Mouse (Mus musculus): ENCODE measurements around the gene Gm21983.

Gm21983 gene

GRCm38 (mm10) chr7:27189271-27189931, 8.5 kb upstream of the Gm21983 start:
- no peak for ATAC-seq (ENCODE audit: insufficient number of reproducible peaks, low FRiP score, low TSS enrichment)

- no peak for ATAC-seq (ENCODE audit: insufficient number of reproducible peaks, low FRiP score, low TSS enrichment)
These were observed 5.1 kb upstream of the Gm21983 start for GRCm38 (mm10) chr7:27185986-27186385.

DNA sequence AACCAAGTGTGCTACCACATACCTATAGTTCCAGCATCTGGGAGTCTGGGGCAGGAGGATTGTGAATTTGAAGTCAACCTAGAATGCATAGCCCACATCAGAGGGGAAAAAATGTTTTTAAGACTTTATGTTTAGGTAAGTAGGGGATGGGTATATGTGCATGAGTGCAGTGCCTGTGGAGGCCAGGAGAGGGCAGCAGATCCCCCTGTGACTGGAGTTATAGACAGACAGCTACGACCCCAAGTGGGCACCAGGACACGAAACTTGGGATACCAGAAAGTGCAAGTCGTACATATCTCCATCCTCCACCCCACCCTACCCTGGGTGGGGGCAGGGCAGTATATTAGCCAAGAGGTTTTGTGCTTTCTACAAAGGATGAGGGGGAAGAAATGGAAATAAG, 4.1 kb upstream of the Gm21983 start:
- ATAC-seq (ENCODE audit: insufficient number of reproducible peaks, low FRiP score, low TSS enrichment): no peak

- ATAC-seq (ENCODE audit: insufficient number of reproducible peaks, low FRiP score, low TSS enrichment): no peak
These were observed 1.6 kb upstream of the Gm21983 start for GRCm38 (mm10) chr7:27182498-27182897.

DNA sequence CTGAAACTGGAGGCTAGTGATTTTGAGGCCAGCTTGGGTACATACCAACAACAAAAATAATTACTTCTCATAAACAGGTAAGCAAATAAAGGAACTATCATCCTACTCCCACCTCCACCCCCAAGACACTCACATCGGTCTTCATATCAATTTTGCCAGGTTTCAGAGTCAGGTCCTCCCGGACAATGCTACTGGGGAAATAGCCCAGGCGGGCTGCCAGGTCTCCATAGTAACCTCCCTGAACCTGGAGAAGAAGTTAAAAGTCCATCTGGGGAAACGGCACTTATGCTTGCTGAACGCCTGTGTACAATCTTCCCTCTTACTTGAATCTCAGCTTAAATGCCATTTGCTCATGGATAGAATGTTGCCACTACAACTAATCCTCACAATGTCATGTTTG, 850 bp downstream of the Gm21983 start:
- ATAC-seq (ENCODE audit: insufficient number of reproducible peaks, low FRiP score, low TSS enrichment): no peak

- no peak for ATAC-seq (ENCODE audit: insufficient number of reproducible peaks, low FRiP score, low TSS enrichment)
These were observed 1.5 kb downstream of the Gm21983 start for GRCm38 (mm10) chr7:27179217-27179918.

DNA sequence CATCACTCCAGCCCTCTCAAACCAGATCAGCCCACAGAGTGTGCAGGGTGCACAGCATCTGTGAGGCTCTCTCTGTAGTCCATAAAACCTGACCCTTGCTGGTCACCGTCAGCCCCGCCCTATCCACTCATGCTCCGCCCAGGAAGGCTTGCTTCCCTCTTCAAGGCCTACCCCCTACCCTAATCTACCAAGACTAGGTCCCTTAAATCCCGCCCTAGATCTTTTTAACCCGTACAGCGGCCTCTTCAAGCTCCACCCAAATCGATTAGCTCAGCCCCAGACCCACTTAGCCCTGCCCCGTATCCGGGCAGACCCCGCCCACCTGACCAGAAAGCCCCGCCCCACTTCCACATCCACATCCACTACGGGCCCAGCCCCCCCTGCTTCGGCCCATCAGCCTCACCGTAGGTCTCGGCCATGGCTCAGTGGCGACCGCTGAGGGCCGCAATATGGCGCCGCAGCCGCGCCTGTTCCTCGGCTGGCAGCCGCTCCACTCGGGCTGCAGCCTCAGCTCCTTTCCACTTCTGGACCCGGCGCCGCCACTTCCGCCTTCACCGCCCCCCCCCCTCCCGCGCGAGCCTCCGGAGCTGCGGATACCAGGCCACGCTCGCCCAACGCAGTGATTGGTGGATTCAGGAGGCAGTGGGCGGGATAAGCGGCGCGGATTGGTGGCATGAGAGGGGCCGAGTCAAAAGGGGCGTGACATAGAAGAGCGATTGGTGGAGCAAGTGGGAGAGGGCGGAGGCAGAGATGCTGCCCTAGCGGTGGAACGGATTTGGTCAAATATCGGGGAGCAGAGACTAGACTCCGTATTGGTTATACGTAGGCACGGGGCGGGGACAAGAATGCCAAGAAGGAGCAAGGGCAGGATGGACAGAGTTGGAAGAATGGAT, 2.3 kb downstream of the Gm21983 start, which contains the start of gene Rab4b:
TSS of gene Rab4b (minus strand) at position 573 of the 893 bp plus-strand sequence.
- peak; percentile 97 for ATAC-seq (ENCODE audit: insufficient number of reproducible peaks, low FRiP score, low TSS enrichment)

DNA sequence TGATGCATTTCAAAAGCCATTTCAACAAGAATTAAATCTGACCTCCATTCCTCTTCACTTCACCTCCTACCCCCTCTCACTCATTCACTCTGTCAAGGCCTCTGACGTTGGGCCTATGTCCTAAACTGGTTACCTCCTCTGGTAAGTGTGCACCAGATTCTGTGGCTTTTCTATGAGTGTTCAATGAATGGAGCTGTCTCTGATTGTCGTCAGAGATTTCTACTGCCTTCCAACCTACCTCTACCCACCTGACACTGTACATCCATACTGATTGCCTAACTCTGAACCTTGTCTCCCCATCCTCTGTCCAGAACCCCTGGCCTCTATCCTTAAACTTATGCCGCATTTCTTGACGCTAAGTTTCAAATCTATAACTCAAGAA, 3.0 kb downstream of the Gm21983 start:
- ATAC-seq (ENCODE audit: insufficient number of reproducible peaks, low FRiP score, low TSS enrichment): 0 out of 2 replicates have a peak, but pooled peaks have one; percentile 7

GRCm38 (mm10) chr7:27174896-27175295, 6.0 kb downstream of the Gm21983 start:
- no peak for ATAC-seq (ENCODE audit: insufficient number of reproducible peaks, low FRiP score, low TSS enrichment)

GRCm38 (mm10) chr7:27174496-27174895, 6.4 kb downstream of the Gm21983 start:
- ATAC-seq (ENCODE audit: insufficient number of reproducible peaks, low FRiP score, low TSS enrichment): no peak

DNA sequence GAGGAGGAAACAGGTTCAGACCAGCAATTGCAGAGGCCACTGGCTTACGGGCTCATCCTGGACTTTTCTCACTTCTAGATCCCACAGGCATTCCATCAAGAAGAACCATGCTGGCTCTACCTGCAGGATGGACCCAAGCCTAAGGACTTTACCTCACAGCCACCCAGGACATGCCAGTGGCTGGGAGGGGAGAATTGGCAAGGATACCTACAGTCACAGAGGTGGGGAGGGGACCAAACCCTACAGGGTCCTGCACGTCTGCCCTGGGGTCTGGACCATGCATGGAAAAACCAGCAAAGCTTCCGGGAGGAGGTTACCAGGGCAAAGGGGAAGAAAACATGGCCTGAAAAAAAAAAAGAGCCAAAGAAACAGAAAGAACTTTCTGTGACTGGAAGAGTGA, 9.9 kb downstream of the Gm21983 start:
- no peak for ATAC-seq (ENCODE audit: insufficient number of reproducible peaks, low FRiP score, low TSS enrichment)

DNA sequence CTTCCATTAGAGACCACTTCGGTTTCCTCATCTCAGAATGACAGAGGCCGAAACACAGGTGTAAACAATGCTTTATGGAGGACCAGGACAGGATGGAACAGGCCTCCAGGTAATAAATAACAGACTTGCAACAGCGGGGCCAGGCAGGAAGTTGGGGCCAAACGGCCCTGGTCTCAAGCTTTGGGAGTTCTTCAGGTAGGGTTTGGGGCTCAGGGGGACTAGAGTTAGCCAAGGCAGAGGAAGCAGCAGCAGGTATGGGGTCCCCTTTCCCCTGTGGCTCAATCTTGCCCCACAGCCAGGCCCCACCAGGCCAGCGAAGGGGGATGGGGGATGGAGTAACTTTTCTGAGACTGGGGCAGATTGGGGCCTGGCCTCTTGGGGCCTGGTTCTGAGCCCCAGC, 12.5 kb downstream of the Gm21983 start:
- ATAC-seq (ENCODE audit: insufficient number of reproducible peaks, low FRiP score, low TSS enrichment): no peak

DNA sequence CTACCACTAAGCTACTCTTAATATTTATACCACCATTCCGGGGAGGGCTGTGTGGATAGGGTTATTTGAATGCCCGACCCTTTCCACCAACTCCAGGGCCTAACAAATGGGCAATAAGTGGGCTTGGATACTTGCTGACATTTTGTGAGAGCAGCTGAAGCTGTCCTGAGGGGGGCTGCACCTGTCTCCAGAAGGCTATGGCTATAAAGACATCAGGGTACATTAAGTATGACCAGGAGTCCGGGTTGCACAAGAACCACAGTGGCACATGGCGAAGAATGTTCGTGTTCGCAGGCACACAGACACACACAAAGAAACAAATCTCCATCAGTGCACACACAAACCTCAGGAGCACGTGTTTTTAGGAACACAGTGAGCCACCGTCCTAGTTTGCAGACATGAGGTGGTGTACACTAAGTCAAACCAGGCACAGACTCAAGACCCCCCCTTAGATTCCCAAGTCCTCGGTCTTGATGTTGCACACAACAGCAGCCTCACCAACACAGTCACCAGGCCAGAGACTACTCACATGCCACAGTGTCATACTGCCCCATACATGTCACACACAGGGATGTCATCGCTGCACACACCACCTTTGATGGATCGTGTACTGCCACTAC, 13.3 kb downstream of the Gm21983 start:
- ATAC-seq (ENCODE audit: insufficient number of reproducible peaks, low FRiP score, low TSS enrichment): no peak

DNA sequence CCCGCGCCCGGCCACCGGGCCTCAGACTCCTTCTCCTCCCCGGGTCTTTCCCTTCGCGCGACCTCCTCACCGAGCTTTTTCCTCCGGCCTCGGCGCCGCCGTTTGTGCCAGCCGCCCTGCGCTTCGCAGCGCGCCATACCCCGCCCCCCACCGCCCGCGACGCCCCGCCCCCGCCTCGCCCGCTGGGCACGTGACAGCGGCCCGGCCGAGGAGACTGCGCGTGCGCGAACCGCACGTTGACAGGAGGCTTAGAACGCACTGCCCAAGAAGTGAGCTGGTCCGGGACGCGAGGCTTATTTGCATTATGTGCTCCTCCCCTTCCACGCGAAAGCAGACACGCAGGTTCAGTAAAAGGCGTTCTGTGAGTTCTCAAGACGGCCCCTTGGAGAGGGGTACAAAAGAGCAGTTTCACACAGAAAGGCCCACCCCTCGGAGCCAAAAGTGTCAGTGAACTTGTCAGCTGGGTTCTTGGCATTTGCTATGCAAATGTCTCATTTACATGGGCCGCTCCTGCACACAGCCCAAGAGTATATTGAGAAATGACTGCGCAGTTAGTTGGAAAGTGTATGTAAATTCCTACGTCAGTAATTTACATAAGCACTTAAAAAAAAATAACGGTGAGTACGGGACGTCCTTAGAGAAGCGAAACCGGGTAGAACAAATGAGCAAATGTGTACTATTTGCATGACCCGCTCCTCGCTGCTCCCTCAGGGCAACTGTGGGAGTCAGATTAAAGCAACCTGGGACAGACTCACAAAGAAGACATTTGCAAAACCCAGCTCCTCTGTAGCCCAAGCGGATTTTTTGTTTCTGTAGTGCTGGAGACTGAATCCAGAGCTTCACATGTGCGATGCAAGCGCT, 14.0 kb downstream of the Gm21983 start, which contains the start of gene Egln2:
TSS of gene Egln2 (minus strand) at position 189 of the 861 bp plus-strand sequence.
- ATAC-seq (ENCODE audit: insufficient number of reproducible peaks, low FRiP score, low TSS enrichment): peak; percentile 73; the same call in 1 of the 2 replicates

DNA sequence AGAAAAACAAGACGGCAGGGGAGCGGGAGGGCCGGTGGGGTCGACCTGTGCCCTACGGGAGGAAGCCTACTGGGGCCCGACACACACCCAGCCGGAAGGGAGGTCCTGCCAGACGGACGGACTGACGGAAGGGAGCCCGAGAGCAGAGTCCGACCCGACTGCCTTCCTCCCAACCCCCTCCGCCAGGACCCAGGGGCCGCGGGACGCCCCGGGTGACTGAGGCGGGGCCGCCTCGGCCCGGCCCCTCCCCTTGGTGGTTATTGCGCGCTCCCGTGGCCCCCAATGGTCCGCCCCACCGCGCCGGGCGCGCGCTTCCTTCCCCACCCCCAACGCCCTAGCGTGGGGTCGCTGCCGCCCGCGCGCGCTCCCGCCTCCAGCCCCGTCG, 14.7 kb downstream of the Gm21983 start:
- ATAC-seq (ENCODE audit: insufficient number of reproducible peaks, low FRiP score, low TSS enrichment): peak; percentile 24; the same call in 1 of the 2 replicates

- no peak for ATAC-seq (ENCODE audit: insufficient number of reproducible peaks, low FRiP score, low TSS enrichment)
These were observed 15.2 kb downstream of the Gm21983 start for GRCm38 (mm10) chr7:27165696-27166095.

GRCm38 (mm10) chr7:27165007-27165655, 15.8 kb downstream of the Gm21983 start:
- ATAC-seq (ENCODE audit: insufficient number of reproducible peaks, low FRiP score, low TSS enrichment): no peak

DNA sequence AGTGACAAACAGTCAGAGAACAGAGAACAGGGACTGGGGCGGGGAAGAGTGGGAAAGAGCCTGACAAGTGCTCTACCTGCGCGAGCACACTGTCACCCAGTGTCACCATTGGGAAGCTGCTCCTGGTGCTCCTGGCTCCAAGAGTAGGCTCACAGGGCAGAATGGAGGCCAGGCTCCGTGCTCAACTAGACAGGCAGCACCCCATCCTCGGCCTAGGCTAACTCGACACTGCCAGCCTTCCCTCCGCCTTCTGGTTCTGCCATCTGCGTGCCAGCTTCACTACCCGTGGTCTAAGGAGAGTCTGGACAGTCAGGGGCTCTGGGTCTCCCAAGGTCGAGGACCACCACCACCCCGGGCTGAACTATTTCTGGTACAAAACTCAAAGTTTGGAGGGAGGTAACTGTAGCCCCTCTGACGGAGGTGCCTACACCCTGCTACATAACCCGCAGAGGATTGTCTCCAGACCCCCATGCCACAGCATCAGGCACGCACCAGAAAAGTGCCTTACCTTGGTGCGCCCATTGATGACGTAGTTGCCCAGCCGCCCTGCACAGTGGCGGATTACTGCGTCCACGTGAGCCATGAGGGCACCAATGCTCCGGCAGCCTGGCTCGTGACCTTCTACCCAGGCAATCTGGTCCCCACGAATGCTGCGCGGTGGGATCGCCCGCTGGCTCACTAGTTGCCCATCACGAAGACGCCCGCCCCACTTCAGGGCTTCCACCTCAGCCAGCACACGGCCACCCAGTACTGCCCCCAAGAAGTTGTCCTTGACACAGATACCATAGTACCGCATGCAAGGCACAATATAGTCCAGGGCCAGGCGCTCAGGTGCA, 16.6 kb downstream of the Gm21983 start:
- ATAC-seq (ENCODE audit: insufficient number of reproducible peaks, low FRiP score, low TSS enrichment): no peak
